Mouse (Mus musculus) kidney, embryonic 15.5 days (tissue): Measurements from ENCODE around the gene Zswim1. TPM values are rescaled to one million over a fixed set of nuclear protein-coding genes. Genes with fewer than 3 reads are reported as not detected.
"Not testable (repeated sequence)": the region's sequence is repeated elsewhere in the genome, so short reads cannot be mapped to it uniquely, and the experiment has no call there.

Experiments used
- ATAC-seq: fragments of 200-750 bp; cut with Nextera tagmentation; replicated peaks from 2 replicates; pipeline ENCODE4 v1.8.0; 2017; ENCODE audit warnings: moderate TSS enrichment; ENCODE audit not compliant: low FRiP score
- H3K27ac ChIP-seq: fragments of 300-500 bp; sonication (generic); 2 replicates; pipeline ENCODE4 v1.5.1; 2015; ENCODE audit warnings: mild to moderate bottlenecking, inconsistent platforms
- H3K27me3 ChIP-seq: fragments of 300-500 bp; sonication (generic); 2 replicates; pipeline ENCODE4 v1.6.1; 2015; ENCODE audit warnings: inconsistent platforms
- H3K36me3 ChIP-seq: fragments of 300-500 bp; sonication (generic); 2 replicates; pipeline ENCODE4 v1.6.1; 2015; ENCODE audit warnings: inconsistent platforms
- H3K4me1 ChIP-seq: fragments of 300-500 bp; sonication (generic); 2 replicates; pipeline ENCODE4 v1.6.1; 2015; ENCODE audit warnings: inconsistent platforms
- H3K4me2 ChIP-seq: fragments of 300-500 bp; sonication (generic); 2 replicates; pipeline ENCODE4 v1.6.1; 2015; ENCODE audit warnings: moderate library complexity, mild to moderate bottlenecking, inconsistent platforms
- H3K4me3 ChIP-seq: fragments of 300-500 bp; sonication (generic); replicated peaks from 2 replicates; pipeline ENCODE4 v1.5.1; 2015; ENCODE audit warnings: mild to moderate bottlenecking, inconsistent platforms
- H3K9ac ChIP-seq: fragments of 300-500 bp; sonication (generic); 2 replicates; pipeline ENCODE4 v1.6.1; 2015; ENCODE audit warnings: mild to moderate bottlenecking, inconsistent platforms
- H3K9me3 ChIP-seq: fragments of 300-500 bp; sonication (generic); replicated peaks from 2 replicates; pipeline ENCODE4 v1.6.1; 2016; ENCODE audit warnings: inconsistent platforms
- WGBS: fragments of 180-500 bp; shearing (Covaris S2); methylation state at CpG from one replicate; pipeline ENCODE4 v1.1.7; 2015; ENCODE audit warnings: mixed read lengths; 5-methylcytosine and 5-hydroxymethylcytosine counted together
- polyA plus RNA-seq: library from polyadenylated mRNA; unstranded; fragments of >200 nt; fragmentation: Nextera tagmentation; extraction: Ambion mirVana; gene quantifications from 2 replicates; pipeline ENCODE4 v1.2.1, GENCODE M21; 2015

The Zswim1 gene
- polyA plus RNA-seq, 1 experiment from 2014 or later, result 19.8 TPM

- no peak overlapping the region for H3K4me3 ChIP-seq
- no peak overlapping the region for H3K4me2 ChIP-seq
- peak; percentile 44; the same call in 1 of the 2 replicates for ATAC-seq
- no peak overlapping the region for H3K9ac ChIP-seq
- H3K9me3 ChIP-seq, result no peaks in the 10 kb centered on the region
- H3K4me1 ChIP-seq, result no peaks in the 10 kb centered on the region
- H3K27me3 ChIP-seq, result no peaks in the 10 kb centered on the region
- no peak overlapping the region for H3K27ac ChIP-seq
- peaks cover 90% of the 10 kb centered on the region for H3K36me3 ChIP-seq
- WGBS, result 35% methylated on average over 5 of the region's 5 CpGs
Measured at GRCm38 (mm10) chr2:164794293-164794692, 28.2 kb upstream of the Zswim1 start.

GRCm38 (mm10) chr2:164795868-164796267, 26.6 kb upstream of the Zswim1 start:
- Histone ChIP-seq H3K4me3 (no peak overlapping the region), H3K36me3 (peaks cover 88% of the 10 kb centered on the region), H3K9me3 (no peaks in the 10 kb centered on the region), H3K27ac (no peak overlapping the region), H3K9ac (no peak overlapping the region), H3K4me2 (no peak overlapping the region), H3K27me3 (no peaks in the 10 kb centered on the region), H3K4me1 (no peaks in the 10 kb centered on the region)
- WGBS, result 77% methylated on average over 4 of the region's 4 CpGs
- ATAC-seq, result no peak

GRCm38 (mm10) chr2:164798554-164798953, 23.9 kb upstream of the Zswim1 start:
- 84% methylated on average over 6 of the region's 6 CpGs for WGBS
- H3K36me3 ChIP-seq, result peaks cover 82% of the 10 kb centered on the region
- not testable (repeated sequence) for H3K4me1 ChIP-seq, H3K9ac ChIP-seq, H3K27me3 ChIP-seq, H3K4me3 ChIP-seq, H3K9me3 ChIP-seq, H3K27ac ChIP-seq, ATAC-seq, H3K4me2 ChIP-seq

- WGBS, result 85% methylated on average over 13 of the region's 13 CpGs
- no peaks in the 10 kb centered on the region for H3K9me3 ChIP-seq
- H3K36me3 ChIP-seq, result peaks cover 70% of the 10 kb centered on the region
- no peak overlapping the region for H3K4me2 ChIP-seq
- H3K4me1 ChIP-seq, result peaks cover 20% of the 10 kb centered on the region
- H3K27ac ChIP-seq, result no peak overlapping the region
- H3K9ac ChIP-seq, result no peak overlapping the region
- ATAC-seq, result no peak
- no peaks in the 10 kb centered on the region for H3K27me3 ChIP-seq
- no peak overlapping the region for H3K4me3 ChIP-seq
Measured at GRCm38 (mm10) chr2:164800252-164801004, 22.1 kb upstream of the Zswim1 start.

DNA sequence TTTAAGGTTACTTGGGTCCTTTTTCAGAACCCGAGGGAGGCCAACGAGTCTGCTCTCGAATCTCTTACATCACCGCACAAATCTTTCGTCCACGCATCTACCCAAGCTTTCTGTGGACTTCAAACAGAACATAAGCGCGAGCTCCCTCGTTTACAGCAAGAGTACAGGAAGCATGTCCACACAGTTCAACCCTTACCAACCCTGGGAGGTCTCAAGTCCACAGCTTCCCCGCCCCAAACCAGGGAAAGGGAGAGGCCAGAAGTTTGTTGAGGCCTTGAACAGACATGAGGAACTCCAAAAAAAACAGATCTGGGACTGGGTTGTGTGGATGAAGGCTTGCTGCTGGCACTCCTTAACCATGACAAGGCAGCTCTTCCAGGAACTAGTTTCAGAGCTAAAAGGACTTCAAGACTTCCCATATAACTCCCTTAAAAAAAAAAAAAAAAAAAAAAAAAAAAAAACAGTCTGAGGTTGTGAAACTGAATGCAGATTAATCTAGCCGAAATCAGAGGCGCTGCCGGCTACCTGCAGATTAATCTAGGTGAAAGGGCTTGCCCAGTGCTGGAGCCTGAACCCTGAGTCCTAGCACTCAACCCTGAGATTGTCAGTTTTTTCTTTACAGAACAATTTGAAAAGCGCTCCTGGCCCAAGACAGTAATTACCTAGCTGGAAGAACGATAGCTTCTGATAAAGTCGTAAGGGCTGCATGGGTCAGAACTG, 19.1 kb upstream of the Zswim1 start:
- Histone ChIP-seq H3K4me1 (peaks cover 32% of the 10 kb centered on the region), H3K27ac (no peak overlapping the region), H3K9me3 (no peaks in the 10 kb centered on the region), H3K27me3 (no peaks in the 10 kb centered on the region), H3K4me2 (peak overlapping the region; percentile 69), H3K4me3 (peak overlapping the region; percentile 93), H3K36me3 (peaks cover 41% of the 10 kb centered on the region), H3K9ac (peak overlapping the region; percentile 79)
- 87% methylated on average over 16 of the region's 16 CpGs for WGBS
- no peak for ATAC-seq

DNA sequence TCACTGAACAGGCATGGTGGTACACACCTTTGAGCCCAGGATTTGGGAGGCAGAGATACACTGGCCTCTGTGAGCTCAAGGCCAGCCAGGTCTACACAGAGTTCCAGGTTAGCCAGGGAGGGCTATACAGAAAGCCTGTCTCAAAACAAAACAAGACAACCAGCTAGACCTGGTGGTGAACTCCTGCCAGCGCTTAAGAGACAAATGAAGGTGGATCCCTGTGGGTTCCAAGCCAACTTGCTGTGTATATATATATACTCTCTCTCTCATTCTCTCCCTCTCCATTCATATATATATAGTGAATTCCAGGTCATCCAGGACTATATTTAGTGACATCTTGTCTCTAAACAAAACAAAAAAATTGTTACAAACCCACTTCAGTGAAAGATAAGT, 18.6 kb upstream of the Zswim1 start:
- Histone ChIP-seq H3K9me3 (no peaks in the 10 kb centered on the region), H3K9ac (peak overlapping the region; percentile 79), H3K4me1 (peaks cover 32% of the 10 kb centered on the region), H3K27me3 (no peaks in the 10 kb centered on the region), H3K4me3 (peak overlapping the region; percentile 93), H3K36me3 (peaks cover 41% of the 10 kb centered on the region), H3K27ac (peak overlapping the region; percentile 91; the same call in 1 of the 2 replicates), H3K4me2 (peak overlapping the region; percentile 69)
- WGBS, result 55% methylated on average over 1 of the region's 1 CpGs
- ATAC-seq, result no peak

DNA sequence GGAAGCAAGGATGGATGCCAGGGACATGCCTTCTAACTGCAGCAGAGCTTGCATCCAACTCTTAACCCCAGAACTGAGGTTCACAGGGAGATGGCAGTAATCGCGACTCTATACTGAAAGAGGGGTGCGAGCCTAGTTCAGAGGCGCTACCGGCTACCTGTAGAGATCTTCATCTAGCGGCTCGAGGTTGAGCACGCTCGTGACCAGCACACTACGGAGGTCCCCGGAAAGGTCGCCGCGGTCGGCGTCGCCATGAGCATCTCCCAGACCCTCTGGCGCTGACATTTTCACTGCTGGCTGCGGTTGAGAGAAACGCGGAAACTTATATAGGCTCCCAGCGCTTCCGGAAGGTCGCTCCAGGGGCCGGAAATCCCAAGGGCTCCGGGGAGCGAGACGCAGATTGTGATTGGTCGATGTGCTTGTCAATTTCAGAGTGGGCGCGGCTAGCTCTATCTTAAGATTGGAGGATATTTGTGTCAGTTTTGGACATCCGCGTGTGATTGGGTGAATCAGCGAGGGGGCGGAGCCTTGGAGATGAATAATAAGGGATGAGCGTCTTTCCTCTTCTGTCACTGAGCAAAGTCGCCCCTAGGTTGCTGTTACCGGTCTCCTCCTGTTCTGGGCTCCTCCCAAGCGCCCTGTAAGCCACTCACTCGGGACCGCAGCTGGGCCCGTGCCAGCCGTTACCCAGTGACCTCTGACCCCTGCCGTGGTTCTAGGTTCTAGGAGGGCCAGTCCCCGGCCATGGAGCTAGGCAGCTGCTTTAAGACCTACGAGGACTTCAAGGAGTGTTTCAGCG, 17.8 kb upstream of the Zswim1 start, which contains the start of the genes Acot8 and Zswim3:
Acot8 (minus strand) TSS at position 350 of the 799 bp plus-strand sequence.
Zswim3 (plus strand) TSS at position 566 of the 799 bp plus-strand sequence.
- Histone ChIP-seq H3K9ac (peak within 1 kb of the TSS; percentile 79), H3K4me3 (peak within 1 kb of the TSS; percentile 93), H3K4me2 (peak within 1 kb of the TSS; percentile 89), H3K27me3 (no peaks in the 10 kb centered on the region), H3K4me1 (peaks cover 32% of the 10 kb centered on the region), H3K9me3 (no peaks in the 10 kb centered on the region), H3K36me3 (peaks cover 37% of the 10 kb centered on the region), H3K27ac (peak within 1 kb of the TSS; percentile 91)
- ATAC-seq, result peak; percentile 96
- WGBS, result under 1% methylated on average over 47 of the region's 47 CpGs

GRCm38 (mm10) chr2:164805332-164805718, 17.2 kb upstream of the Zswim1 start:
- H3K4me1 ChIP-seq, result peaks cover 32% of the 10 kb centered on the region
- WGBS, result 1% methylated on average over 21 of the region's 21 CpGs
- no peaks in the 10 kb centered on the region for H3K27me3 ChIP-seq
- ATAC-seq, result peak; percentile 73
- H3K4me3 ChIP-seq, result peak overlapping the region; percentile 93
- peaks cover 31% of the 10 kb centered on the region for H3K36me3 ChIP-seq
- peak overlapping the region; percentile 91 for H3K27ac ChIP-seq
- peak overlapping the region; percentile 89 for H3K4me2 ChIP-seq
- H3K9me3 ChIP-seq, result no peaks in the 10 kb centered on the region
- peak overlapping the region; percentile 70 for H3K9ac ChIP-seq

- H3K4me1 ChIP-seq, result peaks cover 32% of the 10 kb centered on the region
- H3K27ac ChIP-seq, result no peak overlapping the region
- no peaks in the 10 kb centered on the region for H3K27me3 ChIP-seq
- no peak overlapping the region for H3K4me3 ChIP-seq
- ATAC-seq, result no peak
- WGBS, result 81% methylated on average over 7 of the region's 7 CpGs
- H3K9ac ChIP-seq, result no peak overlapping the region
- H3K36me3 ChIP-seq, result peaks cover 23% of the 10 kb centered on the region
- no peaks in the 10 kb centered on the region for H3K9me3 ChIP-seq
- no peak overlapping the region for H3K4me2 ChIP-seq
Measured at GRCm38 (mm10) chr2:164806614-164807013, 15.9 kb upstream of the Zswim1 start.

- H3K4me1 ChIP-seq, result peaks cover 7% of the 10 kb centered on the region
- no peak for ATAC-seq
- no peak overlapping the region for H3K4me3 ChIP-seq
- H3K9me3 ChIP-seq, result no peaks in the 10 kb centered on the region
- H3K9ac ChIP-seq, result no peak overlapping the region
- no peak overlapping the region for H3K4me2 ChIP-seq
- H3K27ac ChIP-seq, result no peak overlapping the region
- no peaks in the 10 kb centered on the region for H3K27me3 ChIP-seq
- peaks cover 13% of the 10 kb centered on the region; the same call in 1 of the 2 replicates for H3K36me3 ChIP-seq
- 40% methylated on average over 2 of the region's 2 CpGs for WGBS
Measured at GRCm38 (mm10) chr2:164813557-164813956, 8.9 kb upstream of the Zswim1 start.

DNA sequence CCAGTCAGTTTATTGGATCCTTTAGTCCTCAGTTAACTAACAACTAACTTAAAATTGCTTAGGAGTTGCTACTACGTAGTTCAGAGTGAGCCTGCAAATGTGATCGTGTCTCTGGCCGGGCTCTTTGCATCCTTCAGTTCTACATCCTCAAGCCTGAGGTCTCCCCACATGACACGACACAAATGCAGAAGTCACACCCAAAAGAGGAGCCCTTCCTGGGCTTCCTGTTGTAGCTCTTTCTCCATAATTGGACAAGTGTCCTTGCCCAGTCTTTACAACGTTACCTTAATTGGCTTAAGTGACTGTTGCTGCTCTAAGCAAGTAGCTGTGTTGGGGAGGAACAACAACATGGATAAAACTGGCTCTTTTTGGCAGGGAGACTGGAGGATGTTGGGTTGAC, 7.1 kb upstream of the Zswim1 start:
- no peaks in the 10 kb centered on the region for H3K9me3 ChIP-seq
- H3K4me1 ChIP-seq, result peaks cover 7% of the 10 kb centered on the region
- H3K4me2 ChIP-seq, result no peak overlapping the region
- H3K27me3 ChIP-seq, result no peaks in the 10 kb centered on the region
- no peak for ATAC-seq
- H3K4me3 ChIP-seq, result no peak overlapping the region
- H3K36me3 ChIP-seq, result peaks cover 11% of the 10 kb centered on the region; the same call in 1 of the 2 replicates
- H3K9ac ChIP-seq, result no peak overlapping the region
- H3K27ac ChIP-seq, result no peak overlapping the region
- WGBS, result 87% methylated on average over 5 of the region's 5 CpGs
